Mouse (Mus musculus) C2C12 (cell line): ENCODE measurements at regions not wholly inside any gene's neighbourhood (a gene's known extent, or its start where the extent isn't known, plus 50 kb on each side); places are given as distances from the start of the nearest gene placed in this dataset.

Experiments used
- CEBPB ChIP-seq: IDR thresholded peaks from one replicate; pipeline ENCODE4 v1.6.1; 2011; ENCODE audit warnings: low read depth, mild to moderate bottlenecking, control low read depth, moderate library complexity
- CTCF ChIP-seq: IDR thresholded peaks from one replicate; pipeline ENCODE4 v1.5.1; 2011; ENCODE audit not compliant: control insufficient read depth, insufficient read depth, insufficient read length
- FOSL1 ChIP-seq: IDR thresholded peaks from one replicate; pipeline ENCODE4 v1.8.0; 2011; ENCODE audit warnings: mild to moderate bottlenecking, low read length; ENCODE audit not compliant: poor library complexity, insufficient read depth, severe bottlenecking
- MAX ChIP-seq: IDR thresholded peaks from one replicate; pipeline ENCODE4 v1.6.1; 2011; ENCODE audit warnings: mild to moderate bottlenecking, control low read depth
- MYOD1 ChIP-seq: IDR thresholded peaks from one replicate; pipeline ENCODE4 v1.6.1; 2011; ENCODE audit warnings: low read depth; ENCODE audit not compliant: control insufficient read depth, insufficient read length
- MYOG ChIP-seq: IDR thresholded peaks from one replicate; pipeline ENCODE4 v1.6.1; 2011; ENCODE audit not compliant: control insufficient read depth, insufficient read length; ENCODE audit errors: extremely low read depth
- USF1 ChIP-seq: IDR thresholded peaks from one replicate; pipeline ENCODE4 v1.6.1; 2011; ENCODE audit warnings: low read depth, mild to moderate bottlenecking, control low read depth, moderate library complexity

DNA sequence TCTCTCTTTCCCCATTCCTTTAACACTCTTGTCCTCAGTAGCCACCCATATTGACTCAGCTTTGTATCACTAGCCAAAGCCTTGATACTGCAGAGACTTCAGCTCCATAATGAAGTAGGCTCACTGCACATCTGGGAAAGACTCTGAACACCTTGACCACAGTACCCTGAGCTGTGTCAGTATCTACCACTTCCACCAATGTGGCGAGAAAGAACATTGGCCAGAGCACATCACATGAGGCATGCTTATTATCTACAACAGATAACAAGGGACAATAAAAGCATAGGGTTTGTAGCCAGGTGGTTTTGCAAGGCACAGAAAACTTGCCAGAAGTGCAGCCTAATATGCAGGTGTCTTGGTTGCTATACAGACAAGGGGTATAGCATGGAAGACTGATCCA lies 414.0 kb upstream of the Smarca2 start:
- TF ChIP-seq CTCF: no peak
- no peak for TF ChIP-seq MYOG
- no peak for TF ChIP-seq CEBPB
- no peak for TF ChIP-seq MAX
- TF ChIP-seq USF1: no peak
- TF ChIP-seq FOSL1: no peak
- TF ChIP-seq MYOD1: no peak
